Mouse (Mus musculus) ovary, postnatal 14 days (tissue): ENCODE measurements around the gene Kdelc2.

ENCODE experiments used
- DNase-seq: peaks from one replicate; pipeline ENCODE4 v3.0.0; 2022; ENCODE audit warnings: low spot score

The Kdelc2 gene

DNA sequence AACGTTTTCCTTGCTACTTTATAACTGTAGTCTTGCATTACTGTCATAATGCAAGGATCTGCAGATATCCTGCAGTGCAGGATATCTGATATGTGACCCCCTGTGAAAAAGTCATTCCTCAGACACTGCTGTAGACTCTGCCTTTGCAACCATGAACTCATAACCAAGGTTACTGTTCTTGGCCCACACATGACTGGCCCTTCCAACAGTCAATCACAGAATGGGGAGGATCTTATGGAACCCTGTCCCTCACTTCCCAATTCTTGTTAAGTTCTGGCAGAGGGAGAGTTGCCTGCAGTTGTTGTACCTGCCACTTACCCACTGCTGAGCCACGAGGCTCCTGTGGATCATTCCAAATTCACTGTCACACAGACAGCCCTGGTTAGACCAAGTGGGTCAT, 3.6 kb downstream of the Kdelc2 start:
- DNase-seq = no peak

GRCm38 (mm10) chr9:53389109-53389508, 5.3 kb downstream of the Kdelc2 start:
- DNase-seq = no peak

- no peak for DNase-seq
These were observed 6.3 kb downstream of the Kdelc2 start for GRCm38 (mm10) chr9:53390136-53390535.

GRCm38 (mm10) chr9:53397685-53398387, 14.0 kb downstream of the Kdelc2 start:
- no peak for DNase-seq

GRCm38 (mm10) chr9:53398388-53398700, 14.5 kb downstream of the Kdelc2 start:
- DNase-seq = no peak

- no peak for DNase-seq
These were observed 15.7 kb downstream of the Kdelc2 start for GRCm38 (mm10) chr9:53399537-53399936.

- no peak for DNase-seq
These were observed 16.9 kb downstream of the Kdelc2 start for GRCm38 (mm10) chr9:53400696-53401095.

- no peak for DNase-seq
These were observed 17.3 kb downstream of the Kdelc2 start for GRCm38 (mm10) chr9:53401146-53401545.

GRCm38 (mm10) chr9:53402291-53402711, 18.5 kb downstream of the Kdelc2 start, which contains the start of gene 4930550C14Rik:
4930550C14Rik (plus strand) TSS chr9:53402325.
- peak; percentile 55 for DNase-seq

GRCm38 (mm10) chr9:53402991-53403390, 19.2 kb downstream of the Kdelc2 start:
- no peak for DNase-seq

DNA sequence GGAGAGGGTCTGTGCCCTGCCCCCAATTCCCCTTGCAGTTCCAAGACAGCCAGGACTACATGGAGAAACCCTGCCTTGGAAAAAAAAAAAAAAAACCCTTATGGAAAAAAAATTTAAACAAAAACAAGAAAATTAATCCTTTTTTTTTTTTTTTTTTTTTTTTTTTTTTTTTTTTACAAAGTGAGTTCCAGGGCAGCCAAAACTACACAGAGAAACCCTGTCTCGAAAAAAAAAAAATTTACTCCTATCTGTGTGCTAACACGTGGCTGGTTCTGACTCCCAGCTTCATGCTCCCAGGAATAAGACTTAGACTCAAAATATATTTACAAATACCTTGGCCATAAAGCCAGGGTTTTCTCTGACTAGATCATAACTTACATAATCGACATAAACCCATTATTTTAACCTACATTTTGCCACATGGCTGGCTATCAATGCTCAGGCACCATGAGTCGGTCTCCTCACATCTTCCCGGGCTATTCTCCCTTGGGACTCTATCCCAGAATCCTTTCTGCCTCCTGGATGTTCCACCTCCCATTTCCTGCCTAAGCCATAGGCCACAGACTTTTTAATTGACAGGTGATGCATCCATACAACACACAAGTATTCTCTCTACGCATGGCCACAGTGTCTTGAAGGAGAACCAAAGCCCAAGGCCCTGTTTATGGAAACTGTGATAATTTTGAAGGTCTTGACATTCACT, 20.4 kb downstream of the Kdelc2 start:
- DNase-seq = no peak

- DNase-seq = peak; percentile 42
These were observed 21.2 kb downstream of the Kdelc2 start for GRCm38 (mm10) chr9:53404753-53405722.

DNA sequence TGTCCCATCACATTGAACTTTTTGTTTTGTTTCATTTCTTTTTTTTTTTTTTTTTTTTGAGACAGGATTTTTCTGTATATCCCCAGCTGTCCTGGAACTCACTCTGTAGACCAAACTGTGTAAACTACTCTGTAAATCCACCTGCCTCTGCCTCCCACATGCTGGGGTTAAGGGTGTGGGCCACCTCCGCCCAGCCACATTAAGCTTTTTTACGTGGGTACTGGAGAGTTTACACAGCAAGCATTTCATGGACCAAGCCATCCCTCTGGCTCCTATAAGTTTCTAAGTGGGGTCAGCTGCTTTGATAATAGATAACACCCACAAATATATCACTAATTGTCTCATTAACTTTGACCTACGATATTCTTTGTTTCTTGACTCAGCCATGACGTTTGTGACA, 24.7 kb downstream of the Kdelc2 start:
- DNase-seq = no peak

- no peak for DNase-seq
These were observed 25.1 kb downstream of the Kdelc2 start for GRCm38 (mm10) chr9:53408953-53409361.

GRCm38 (mm10) chr9:53409427-53409826, 25.6 kb downstream of the Kdelc2 start:
- DNase-seq = no peak

- DNase-seq = no peak
These were observed 38.5 kb downstream of the Kdelc2 start for GRCm38 (mm10) chr9:53422133-53422896.

GRCm38 (mm10) chr9:53426726-53427125, 42.9 kb downstream of the Kdelc2 start:
- DNase-seq = no peak

GRCm38 (mm10) chr9:53427638-53428037, 43.8 kb downstream of the Kdelc2 start:
- DNase-seq = no peak

DNA sequence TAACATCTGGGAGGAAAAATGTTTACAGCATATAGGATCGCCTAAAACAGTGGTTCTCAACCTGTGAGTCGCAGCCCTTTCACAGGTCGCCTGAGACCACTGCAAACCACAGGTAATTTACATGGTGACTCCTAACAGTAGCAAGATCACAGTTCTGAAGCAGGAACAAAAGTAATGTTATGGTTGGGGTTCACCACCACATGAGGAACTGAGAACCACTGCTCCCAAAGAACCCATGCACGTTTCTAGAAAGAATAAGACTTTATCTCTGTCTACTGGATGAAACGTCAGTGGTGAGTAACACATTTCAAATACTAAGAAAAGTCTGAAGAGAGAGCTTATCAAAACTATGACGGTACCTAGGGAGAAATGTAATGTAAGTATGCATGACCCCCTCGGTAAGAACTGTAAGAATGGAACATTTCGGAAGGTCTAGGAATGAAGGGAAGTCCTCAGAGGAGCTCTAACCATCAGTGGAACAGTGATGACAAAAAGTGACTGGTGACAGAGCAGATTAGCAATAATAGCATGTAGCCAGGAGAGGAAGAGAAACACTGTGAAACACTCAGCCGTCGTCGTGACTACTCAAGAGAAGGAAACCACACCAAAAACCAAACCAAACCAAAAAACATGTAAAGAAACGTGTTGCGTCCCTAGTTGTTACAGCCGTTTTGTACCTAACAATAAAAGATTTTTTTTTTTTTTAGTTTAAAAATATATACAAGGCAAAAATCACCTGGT, 52.2 kb downstream of the Kdelc2 start:
- no peak for DNase-seq

GRCm38 (mm10) chr9:53450609-53451008, 66.8 kb downstream of the Kdelc2 start:
- no peak for DNase-seq
